Mouse (Mus musculus) midbrain, embryonic 13.5 days (tissue): ENCODE measurements around the gene Olfr1066. TPM values are rescaled to one million over a fixed set of nuclear protein-coding genes. Genes with fewer than 3 reads are reported as not detected.
"Not testable (repeated sequence)": the region's sequence is repeated elsewhere in the genome, so short reads cannot be mapped to it uniquely, and the experiment has no call there.

Experiments
- ATAC-seq: fragments of 200-750 bp; cut with Nextera tagmentation; 2 replicates; pipeline ENCODE4 v1.8.0; 2017; ENCODE audit warnings: mild to moderate bottlenecking, moderate TSS enrichment, moderate library complexity
- H3K27ac ChIP-seq: fragments of 300-500 bp; sonication (generic); 2 replicates; pipeline ENCODE4 v1.5.1; 2015; ENCODE audit warnings: inconsistent platforms, mild to moderate bottlenecking, moderate library complexity
- H3K27me3 ChIP-seq: fragments of 300-500 bp; sonication (generic); 2 replicates; pipeline ENCODE4 v1.6.1; 2015; ENCODE audit warnings: mild to moderate bottlenecking, inconsistent platforms
- H3K36me3 ChIP-seq: fragments of 300-500 bp; sonication (generic); 2 replicates; pipeline ENCODE4 v1.6.1; 2015; ENCODE audit warnings: mild to moderate bottlenecking, inconsistent platforms
- H3K4me1 ChIP-seq: fragments of 300-500 bp; sonication (generic); replicated peaks from 2 replicates; pipeline ENCODE4 v1.6.1; 2015; ENCODE audit warnings: inconsistent platforms
- H3K4me2 ChIP-seq: fragments of 300-500 bp; sonication (generic); replicated peaks from 2 replicates; pipeline ENCODE4 v1.6.1; 2015; ENCODE audit warnings: moderate library complexity, mild to moderate bottlenecking, inconsistent platforms
- H3K4me3 ChIP-seq: fragments of 300-500 bp; sonication (generic); replicated peaks from 2 replicates; pipeline ENCODE4 v1.5.1; 2015; ENCODE audit warnings: mild to moderate bottlenecking, inconsistent platforms
- H3K9ac ChIP-seq: fragments of 300-500 bp; sonication (generic); replicated peaks from 2 replicates; pipeline ENCODE4 v1.6.1; 2015; ENCODE audit warnings: mild to moderate bottlenecking, inconsistent platforms
- H3K9me3 ChIP-seq: fragments of 300-500 bp; sonication (generic); 2 replicates; pipeline ENCODE4 v1.6.1; 2016; ENCODE audit warnings: mild to moderate bottlenecking, inconsistent platforms
- WGBS: fragments of 180-500 bp; shearing (Covaris S2); methylation state at CpG from one replicate; pipeline ENCODE4 v1.1.7; 2015; 5-methylcytosine and 5-hydroxymethylcytosine counted together
- polyA plus RNA-seq: library from polyadenylated mRNA; unstranded; fragments of >200 nt; fragmentation: Nextera tagmentation; extraction: Ambion mirVana; gene quantifications from 2 replicates; pipeline ENCODE4 v1.2.1, GENCODE M21; 2015

The Olfr1066 gene
- not detected in 2 replicates for polyA plus RNA-seq

DNA sequence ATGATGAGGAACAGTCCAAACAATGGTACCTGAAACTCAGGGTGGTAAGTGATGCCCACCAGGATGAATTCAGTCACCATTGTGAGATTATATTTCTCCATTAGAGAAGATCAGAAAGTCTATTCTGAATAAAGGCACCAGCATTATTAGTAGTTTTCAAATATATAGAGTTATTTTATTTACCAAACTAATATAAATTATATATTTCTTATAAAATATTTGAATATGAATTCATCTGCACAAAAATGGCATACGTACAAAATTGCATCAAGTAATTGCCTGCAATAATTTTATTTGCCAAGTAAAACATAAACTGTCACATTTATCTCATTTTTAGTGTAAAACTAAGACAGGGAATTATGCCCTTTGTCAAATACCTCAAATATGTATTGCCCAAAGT, at the start of gene Olfr1066:
Gene Olfr1066, minus strand, starts transcription at position 101 of the 400 bp plus-strand sequence.
- Histone ChIP-seq H3K36me3 (no peaks in the 10 kb centered on the region), H3K4me1 (no peaks in the 10 kb centered on the region), H3K27me3 (no peaks in the 10 kb centered on the region), H3K9ac (no peak within 1 kb of the TSS), H3K4me3 (no peak within 1 kb of the TSS), H3K9me3 (no peaks in the 10 kb centered on the region), H3K27ac (no peak within 1 kb of the TSS), H3K4me2 (no peak within 1 kb of the TSS)
- WGBS: 86% methylated on average over 1 of the region's 1 CpGs
- ATAC-seq: no peak

DNA sequence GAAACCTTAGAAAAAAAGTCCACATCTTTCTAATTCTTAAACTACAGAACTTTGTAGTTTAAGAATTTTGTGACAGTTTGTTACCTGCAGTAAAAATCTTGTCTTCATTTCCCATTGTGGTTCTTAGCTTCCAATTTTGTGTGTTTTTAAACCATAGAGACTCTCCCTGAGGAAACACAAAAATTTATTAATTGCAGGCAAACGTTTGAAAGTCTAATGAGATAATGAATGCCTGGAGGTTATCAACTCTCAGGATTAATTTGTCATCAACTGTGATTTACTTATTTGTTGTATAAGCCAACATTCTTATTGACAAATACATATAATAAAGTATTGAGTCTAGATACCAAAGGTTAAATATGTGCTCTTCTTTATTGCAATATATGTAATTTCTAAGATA, 31.2 kb upstream of the Olfr1066 start, which contains the start of gene Olfr228:
Gene Olfr228, minus strand, starts transcription at position 101 of the 400 bp plus-strand sequence.
- 57% methylated on average over 1 of the region's 1 CpGs for WGBS
- no peaks in the 10 kb centered on the region for H3K4me1 ChIP-seq
- no peaks in the 10 kb centered on the region for H3K27me3 ChIP-seq
- no peaks in the 10 kb centered on the region for H3K36me3 ChIP-seq
- ATAC-seq: no peak
- H3K27ac ChIP-seq: no peak within 1 kb of the TSS
- no peak within 1 kb of the TSS for H3K9ac ChIP-seq
- H3K9me3 ChIP-seq: no peaks in the 10 kb centered on the region
- H3K4me2 ChIP-seq: no peak within 1 kb of the TSS
- H3K4me3 ChIP-seq: no peak within 1 kb of the TSS

GRCm38 (mm10) chr2:86464442-86465109, 8.5 kb upstream of the Olfr1066 start:
- Histone ChIP-seq H3K4me3 (no peak overlapping the region), H3K27ac (no peak overlapping the region), H3K4me2 (no peak overlapping the region; the same call in 1 of the 2 replicates), H3K36me3 (no peaks in the 10 kb centered on the region), H3K27me3 (no peaks in the 10 kb centered on the region), H3K9ac (no peak overlapping the region), H3K4me1 (no peaks in the 10 kb centered on the region), H3K9me3 (no peaks in the 10 kb centered on the region)
- WGBS: 43% methylated on average over 10 of the region's 10 CpGs
- ATAC-seq: peak; percentile 75

DNA sequence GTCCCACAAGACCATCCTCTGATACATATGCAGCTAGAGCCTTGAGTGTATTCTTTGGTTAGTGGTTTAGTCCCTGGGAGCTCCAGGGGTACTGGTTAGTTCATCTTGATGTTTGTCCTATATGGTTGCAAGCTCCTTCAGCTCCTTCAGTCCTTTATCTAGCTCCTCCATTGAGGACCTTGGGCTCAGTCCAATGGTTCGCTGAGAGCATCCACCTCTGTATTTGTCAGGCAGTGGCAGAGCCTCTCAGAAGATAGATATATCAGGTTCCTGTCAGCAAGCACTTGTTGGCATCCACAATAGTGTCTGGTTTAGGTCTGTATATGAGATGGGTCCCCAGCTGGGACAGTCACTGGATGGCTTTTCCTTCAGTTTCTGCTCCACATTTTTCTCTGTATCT, 4.4 kb upstream of the Olfr1066 start:
- Histone ChIP-seq H3K9ac (no peak overlapping the region), H3K9me3 (no peaks in the 10 kb centered on the region), H3K4me1 (no peaks in the 10 kb centered on the region), H3K36me3 (no peaks in the 10 kb centered on the region), H3K27me3 (no peaks in the 10 kb centered on the region), H3K4me3 (no peak overlapping the region), H3K27ac (no peak overlapping the region), H3K4me2 (no peak overlapping the region)
- WGBS: 80% methylated on average over 1 of the region's 1 CpGs
- no peak for ATAC-seq

DNA sequence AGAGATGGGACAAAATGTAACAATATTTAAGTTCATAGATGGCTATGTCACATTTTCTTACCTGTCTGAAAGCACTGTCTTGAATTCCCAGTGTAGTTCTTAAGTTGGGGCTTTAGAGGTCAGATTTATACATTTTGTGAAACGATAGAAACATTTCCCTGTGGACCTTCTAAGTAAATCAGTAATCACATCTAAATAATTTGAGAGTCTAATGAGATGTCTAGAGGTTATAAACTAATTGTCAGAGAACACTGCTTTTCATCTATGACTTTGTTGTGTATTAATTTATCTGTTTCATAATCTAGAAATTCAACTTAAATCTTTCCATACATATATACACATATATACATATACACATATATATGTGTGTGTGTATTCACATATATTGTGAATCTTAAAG, 5.6 kb downstream of the Olfr1066 start, which contains the start of gene Olfr1065:
Gene Olfr1065, minus strand, starts transcription at position 101 of the 400 bp plus-strand sequence.
- not testable (repeated sequence) for H3K27ac ChIP-seq, ATAC-seq, H3K9ac ChIP-seq, H3K36me3 ChIP-seq, H3K4me3 ChIP-seq, H3K4me1 ChIP-seq, H3K4me2 ChIP-seq, H3K9me3 ChIP-seq, H3K27me3 ChIP-seq
- WGBS: 70% methylated on average over 1 of the region's 1 CpGs

GRCm38 (mm10) chr2:86442101-86442500, 14.0 kb downstream of the Olfr1066 start:
- not testable (repeated sequence) for H3K36me3 ChIP-seq, H3K4me1 ChIP-seq, H3K27me3 ChIP-seq, H3K27ac ChIP-seq, H3K4me2 ChIP-seq, H3K9ac ChIP-seq, H3K4me3 ChIP-seq, ATAC-seq, H3K9me3 ChIP-seq
- 42% methylated on average over 1 of the region's 1 CpGs for WGBS

DNA sequence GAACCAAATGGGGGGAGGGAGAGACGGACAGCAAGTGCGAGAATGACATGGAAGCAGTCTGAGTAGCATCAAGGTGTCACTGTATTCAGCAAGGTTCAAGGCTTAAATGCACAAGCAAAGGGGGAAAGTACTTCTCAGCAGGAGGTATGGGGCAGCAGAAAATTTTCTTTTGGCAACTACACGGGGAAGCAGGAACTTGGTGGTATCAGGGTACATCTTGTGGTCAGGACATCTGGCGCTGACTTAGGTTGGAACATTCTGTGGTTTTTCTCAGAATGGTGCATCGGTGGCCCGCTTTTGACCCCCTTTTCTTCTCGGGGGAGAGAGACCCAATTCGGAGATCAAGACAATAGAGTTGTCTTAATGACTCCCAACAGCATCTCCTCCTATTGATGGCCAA, 27.6 kb downstream of the Olfr1066 start:
- not testable (repeated sequence) for H3K4me2 ChIP-seq, H3K9ac ChIP-seq, H3K27ac ChIP-seq, H3K9me3 ChIP-seq, H3K36me3 ChIP-seq, H3K4me3 ChIP-seq, H3K4me1 ChIP-seq, H3K27me3 ChIP-seq, ATAC-seq
- 87% methylated on average over 8 of the region's 8 CpGs for WGBS

- not testable (repeated sequence) for H3K36me3 ChIP-seq, H3K9me3 ChIP-seq, H3K9ac ChIP-seq, ATAC-seq, H3K4me3 ChIP-seq, H3K4me1 ChIP-seq, H3K27ac ChIP-seq, H3K4me2 ChIP-seq, H3K27me3 ChIP-seq
These were observed 29.4 kb downstream of the Olfr1066 start, which contains the start of gene Olfr1062 for GRCm38 (mm10) chr2:86426649-86427048. Gene Olfr1062 (minus strand): TSS chr2:86426749.

GRCm38 (mm10) chr2:86413950-86414349, 42.1 kb downstream of the Olfr1066 start, which contains the start of gene Olfr1061:
Gene Olfr1061 (minus strand): TSS chr2:86414050.
- H3K27me3 ChIP-seq: no peaks in the 10 kb centered on the region
- WGBS: 91% methylated on average over 1 of the region's 1 CpGs
- H3K27ac ChIP-seq: no peak within 1 kb of the TSS

More at GRCm38 (mm10) chr2:86413950-86414349, 42.1 kb downstream of the Olfr1066 start, which contains the start of gene Olfr1061:
- no peak for ATAC-seq
- H3K9me3 ChIP-seq: no peaks in the 10 kb centered on the region
- H3K4me3 ChIP-seq: no peak within 1 kb of the TSS
- H3K4me2 ChIP-seq: no peak within 1 kb of the TSS
- no peak within 1 kb of the TSS for H3K9ac ChIP-seq
- H3K36me3 ChIP-seq: no peaks in the 10 kb centered on the region
- no peaks in the 10 kb centered on the region for H3K4me1 ChIP-seq

Other genes starting within 250 kb of the Olfr1066 start
- not detected in 2 replicates for gene Olfr1046, start 237.0 kb downstream of the Olfr1066 start, polyA plus RNA-seq
- gene Olfr1047, start 224.9 kb downstream of the Olfr1066 start, polyA plus RNA-seq: not detected in 2 replicates
- not detected in 2 replicates for gene Olfr1048, start 216.0 kb downstream of the Olfr1066 start, polyA plus RNA-seq
- not detected in 2 replicates for gene Olfr1049, start 197.9 kb downstream of the Olfr1066 start, polyA plus RNA-seq
- not detected in 2 replicates for gene Olfr1051, start 177.2 kb downstream of the Olfr1066 start, polyA plus RNA-seq
- gene Olfr1052, start 163.8 kb downstream of the Olfr1066 start, polyA plus RNA-seq: not detected in 2 replicates
- gene Olfr1053, start 141.0 kb downstream of the Olfr1066 start, polyA plus RNA-seq: not detected in 2 replicates
- not detected in 2 replicates for gene Olfr1054, start 120.8 kb downstream of the Olfr1066 start, polyA plus RNA-seq
- gene Olfr1055, start 106.0 kb downstream of the Olfr1066 start, polyA plus RNA-seq: not detected in 2 replicates
- gene Olfr1056, start 93.8 kb downstream of the Olfr1066 start, polyA plus RNA-seq: not detected in 2 replicates
- gene Olfr1057, start 77.9 kb downstream of the Olfr1066 start, polyA plus RNA-seq: not detected in 2 replicates
- not detected in 2 replicates for gene Olfr1058, start 67.7 kb downstream of the Olfr1066 start, polyA plus RNA-seq
- not detected in 2 replicates for gene Olfr1061, start 42.2 kb downstream of the Olfr1066 start, polyA plus RNA-seq
- gene Olfr1062, start 29.5 kb downstream of the Olfr1066 start, polyA plus RNA-seq: not detected in 2 replicates
- gene Olfr1065, start 5.7 kb downstream of the Olfr1066 start, polyA plus RNA-seq: not detected in 2 replicates
- gene Olfr228, start 31.1 kb upstream of the Olfr1066 start, polyA plus RNA-seq: not detected in 2 replicates
- not detected in 2 replicates for gene Olfr1076, start 52.2 kb upstream of the Olfr1066 start, polyA plus RNA-seq
- not detected in 2 replicates for gene Olfr1079, start 86.2 kb upstream of the Olfr1066 start, polyA plus RNA-seq
- gene Olfr1080, start 102.0 kb upstream of the Olfr1066 start, polyA plus RNA-seq: not detected in 2 replicates
- not detected in 2 replicates for gene Olfr1082, start 142.7 kb upstream of the Olfr1066 start, polyA plus RNA-seq
- gene Olfr1084, start 183.5 kb upstream of the Olfr1066 start, polyA plus RNA-seq: not detected in 2 replicates
- not detected in 2 replicates for gene Olfr1085, start 205.8 kb upstream of the Olfr1066 start, polyA plus RNA-seq
- not detected in 2 replicates for gene Olfr1086, start 223.8 kb upstream of the Olfr1066 start, polyA plus RNA-seq
- not detected in 2 replicates for gene Olfr1087, start 242.1 kb upstream of the Olfr1066 start, polyA plus RNA-seq